Mouse (Mus musculus) inflammation-experienced regulatory T-cells, adult 6 months (primary cell): Measurements from ENCODE around the gene Exosc8. TPM values are rescaled to one million over a fixed set of nuclear protein-coding genes. Genes with fewer than 3 reads are reported as not detected.
"Not testable (repeated sequence)": the region's sequence is repeated elsewhere in the genome, so short reads cannot be mapped to it uniquely, and the experiment has no call there.

Experiments used
- ATAC-seq: one replicate; pipeline ENCODE4 v1.8.0; 2017
- polyA plus RNA-seq, 3 experiments: library from polyadenylated mRNA; unstranded; fragments of 100-300 nt; shearing (Covaris generic); gene quantifications; one replicate each; pipeline ENCODE4 v1.2.1; 2017

Gene Exosc8
- polyA plus RNA-seq = 100 to 1,000 TPM; 228 to 264 (median 247) TPM

DNA sequence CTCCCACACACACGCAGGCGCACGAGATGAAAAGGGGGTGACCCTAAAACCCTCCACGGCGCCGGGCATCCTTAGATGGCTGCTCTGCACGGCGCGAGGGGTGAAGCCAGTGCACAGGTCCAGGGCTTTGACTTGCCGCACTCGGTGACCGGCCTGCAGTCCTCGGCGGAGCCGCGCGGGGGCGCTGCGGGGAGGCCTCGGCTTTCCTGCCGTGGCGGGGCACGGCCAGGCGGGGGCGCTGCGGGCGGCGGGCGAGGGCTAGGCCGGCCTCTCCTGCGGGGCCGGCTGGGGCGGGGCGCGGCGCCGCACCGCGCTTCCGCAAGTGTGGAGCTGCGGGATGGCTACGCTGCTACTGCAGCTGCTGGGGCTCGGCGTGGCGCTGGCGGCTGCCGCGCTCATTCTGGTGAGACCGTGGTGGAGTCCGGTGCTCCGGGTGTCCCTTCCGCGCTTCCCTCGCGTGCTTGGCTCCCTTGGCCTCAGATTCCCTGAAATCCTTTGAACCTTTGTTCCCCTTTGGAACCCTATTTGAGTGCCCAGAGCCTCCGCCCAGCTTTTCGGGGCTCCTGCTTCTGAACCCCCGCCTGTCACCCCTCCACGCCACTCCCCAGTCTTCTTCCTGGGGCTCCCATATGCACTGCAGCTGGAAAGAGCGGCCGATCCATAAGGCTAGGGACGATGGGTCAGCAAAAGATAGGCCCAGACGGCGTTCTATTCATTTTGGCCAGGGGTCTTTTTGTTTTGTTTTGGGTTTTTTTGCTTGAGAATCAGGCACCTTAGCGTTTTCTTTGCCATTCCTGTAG lies at the start of gene Exosc8, which contains the start of gene Alg5:
Exosc8 (minus strand) TSS at position 147 of the 800 bp plus-strand sequence.
Alg5 (plus strand) TSS at position 293 of the 800 bp plus-strand sequence.
- ATAC-seq = peak; percentile 74

DNA sequence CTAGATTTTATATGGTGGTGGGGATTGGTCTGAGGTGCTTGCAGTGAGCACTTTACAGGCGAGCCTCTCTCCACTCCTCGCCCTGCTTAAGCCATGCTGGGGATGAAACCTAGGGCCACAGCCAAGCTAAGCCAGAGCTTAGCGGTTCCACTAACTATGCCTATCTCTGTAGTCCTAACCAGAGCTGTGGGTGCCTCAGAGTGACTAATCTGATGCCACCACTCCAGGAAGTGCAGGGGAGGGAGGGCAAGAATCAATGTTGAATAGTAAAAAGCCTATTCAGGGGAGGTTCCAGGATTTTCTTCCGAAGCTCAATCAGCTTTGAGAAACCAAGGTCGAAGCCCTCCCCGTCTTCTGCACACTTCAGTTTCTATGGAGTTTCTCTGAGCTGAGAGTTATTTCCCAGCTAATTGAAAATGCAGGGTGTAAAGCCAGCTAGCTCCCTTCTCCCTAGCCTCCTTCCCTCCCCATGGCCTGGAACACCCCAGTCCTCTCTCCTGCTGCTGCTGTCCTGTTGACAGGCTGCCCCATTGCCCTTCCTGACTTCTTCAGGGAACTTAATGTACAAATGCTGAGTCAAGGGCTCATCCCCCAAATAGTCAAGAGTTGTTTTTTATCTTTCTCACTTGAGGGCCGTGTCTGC lies 40.9 kb upstream of the Exosc8 start:
- no peak for ATAC-seq

DNA sequence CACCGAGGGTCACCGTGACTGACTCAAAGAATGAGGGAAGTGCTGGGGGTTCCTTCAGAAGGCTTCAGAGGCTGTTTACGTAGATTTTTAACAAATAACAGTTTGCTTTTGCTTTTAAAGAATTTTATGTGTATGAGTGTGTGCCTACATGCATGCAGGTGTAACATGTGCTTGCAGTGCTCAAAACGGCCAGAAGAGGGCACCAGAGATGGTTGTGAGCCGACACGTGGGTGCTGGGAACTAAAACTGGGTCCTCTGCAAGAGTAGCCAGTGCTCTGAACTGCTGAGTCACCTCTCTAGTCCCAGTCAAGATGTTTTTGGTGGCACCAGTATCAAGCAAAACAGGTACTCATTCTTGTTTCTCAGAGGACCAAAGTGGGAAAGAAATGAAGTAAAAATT lies 38.4 kb upstream of the Exosc8 start:
- no peak for ATAC-seq

DNA sequence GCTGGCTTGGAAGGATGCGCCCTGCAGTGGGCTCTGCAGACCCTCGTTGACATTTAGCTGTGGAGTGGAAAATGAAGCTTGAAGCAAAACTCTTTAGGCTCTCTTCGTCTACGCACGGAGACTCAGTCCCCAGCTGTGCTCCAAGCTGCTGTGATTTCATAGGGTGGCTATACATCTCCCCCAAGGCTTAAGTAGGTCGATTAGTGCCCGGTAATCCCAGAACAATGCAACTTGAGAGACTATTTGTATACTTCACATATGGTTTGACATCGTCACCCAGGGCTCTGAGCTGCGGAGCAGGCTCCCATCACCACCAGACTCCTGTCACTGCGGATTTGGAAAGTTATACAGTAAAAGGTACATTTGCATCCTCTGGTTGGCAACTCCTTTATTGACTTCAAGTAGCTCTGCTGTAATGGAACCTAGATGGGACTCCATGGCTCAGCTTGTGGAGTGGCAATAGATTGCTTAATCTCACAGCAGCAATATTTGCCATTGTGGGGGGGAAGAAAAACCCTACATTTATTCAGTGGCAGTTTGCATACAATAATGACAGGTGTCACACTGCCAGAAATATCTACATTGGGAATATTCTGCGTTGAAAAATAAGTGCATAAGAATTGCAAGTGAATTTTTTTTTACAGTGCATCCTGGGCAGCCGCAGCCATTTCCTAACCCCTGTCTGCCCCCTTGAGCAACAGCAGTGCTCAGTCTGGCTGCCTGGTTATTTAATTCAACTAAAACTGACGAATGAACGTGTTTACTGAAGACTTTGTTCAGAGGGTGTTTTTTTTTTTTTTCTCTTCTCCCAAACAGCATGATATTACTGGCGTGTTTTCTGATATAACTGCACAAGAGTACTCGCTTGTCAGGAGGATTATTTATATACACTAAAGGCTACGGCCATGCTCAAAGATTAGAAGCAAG lies 34.4 kb upstream of the Exosc8 start:
- ATAC-seq = no peak

DNA sequence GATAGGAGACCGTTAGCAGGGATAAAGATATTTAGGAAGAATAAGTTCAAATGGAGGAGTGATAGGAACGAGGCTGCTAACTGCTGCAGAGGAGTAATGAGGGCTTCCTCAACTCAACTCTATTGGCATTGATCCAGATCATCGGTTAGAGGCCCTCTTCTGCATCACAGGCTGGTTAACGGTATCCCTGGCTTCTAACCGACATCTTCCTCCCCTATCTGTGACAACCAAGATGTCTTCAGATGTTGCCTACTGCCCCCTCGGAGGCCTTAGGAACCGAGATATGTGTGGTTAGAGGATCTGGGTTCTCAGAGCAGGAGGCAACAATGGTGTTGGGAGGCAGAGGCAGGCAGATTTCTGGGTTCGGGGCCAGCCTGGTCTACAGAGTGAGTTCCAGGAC lies 33.4 kb upstream of the Exosc8 start:
- ATAC-seq = no peak

DNA sequence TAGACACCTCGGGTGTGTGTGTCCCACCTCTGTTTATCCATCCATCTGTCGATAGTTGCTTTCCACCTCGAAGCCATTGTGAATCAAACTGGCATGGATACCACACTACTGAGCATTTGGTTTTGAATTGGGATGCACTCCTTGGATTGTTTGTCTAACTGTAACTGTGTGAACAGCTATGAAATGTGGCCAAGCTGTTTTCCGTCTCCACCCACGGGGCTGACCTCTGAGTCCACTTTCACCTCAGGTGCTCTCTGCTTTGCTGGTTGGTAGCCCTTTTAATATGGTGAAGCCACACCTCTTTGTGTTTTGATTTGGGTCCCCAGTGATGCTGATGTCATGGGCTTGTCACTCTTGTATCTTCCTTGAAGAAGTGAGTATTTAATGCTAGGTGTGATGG lies 31.6 kb upstream of the Exosc8 start:
- no peak for ATAC-seq

DNA sequence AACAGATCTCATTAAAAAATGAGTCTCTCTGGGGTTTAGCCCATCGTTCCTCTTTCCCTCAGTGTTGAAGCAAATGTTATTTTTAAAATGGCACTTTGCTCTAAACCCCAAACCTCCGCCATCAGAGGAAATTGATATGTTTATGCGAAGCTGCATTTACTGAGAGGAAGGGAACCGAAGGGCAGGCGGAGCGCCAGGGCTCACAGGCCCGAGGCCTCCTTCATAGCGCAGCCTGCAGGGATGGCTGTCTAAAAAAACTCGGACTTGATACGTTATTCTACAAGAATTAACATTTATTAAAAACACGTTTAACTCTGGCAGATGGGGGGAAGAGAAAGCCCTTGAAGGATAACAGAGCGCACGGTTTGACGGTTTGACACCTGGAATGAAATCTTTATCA lies 30.8 kb upstream of the Exosc8 start:
- no peak for ATAC-seq

DNA sequence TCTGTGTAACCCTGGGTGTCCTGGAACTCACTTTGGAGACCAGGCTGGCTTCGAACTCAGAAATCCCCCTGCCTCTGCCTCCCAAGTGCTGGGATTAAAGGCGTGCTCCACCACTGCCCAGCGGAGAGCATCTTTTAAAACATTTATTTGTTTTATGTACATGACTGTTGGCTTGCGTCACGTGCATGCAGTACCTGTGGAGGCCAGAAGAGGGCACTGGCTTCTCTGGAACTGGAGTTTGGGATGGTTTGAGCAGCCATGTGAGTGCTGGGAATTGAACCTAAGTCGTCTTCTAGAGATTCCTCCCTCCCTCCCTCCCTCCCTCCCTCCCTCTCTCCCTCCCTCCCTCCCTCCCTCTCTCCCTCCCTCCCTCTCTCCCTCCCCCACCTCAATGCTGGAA lies 30.3 kb upstream of the Exosc8 start:
- not testable (repeated sequence) for ATAC-seq

DNA sequence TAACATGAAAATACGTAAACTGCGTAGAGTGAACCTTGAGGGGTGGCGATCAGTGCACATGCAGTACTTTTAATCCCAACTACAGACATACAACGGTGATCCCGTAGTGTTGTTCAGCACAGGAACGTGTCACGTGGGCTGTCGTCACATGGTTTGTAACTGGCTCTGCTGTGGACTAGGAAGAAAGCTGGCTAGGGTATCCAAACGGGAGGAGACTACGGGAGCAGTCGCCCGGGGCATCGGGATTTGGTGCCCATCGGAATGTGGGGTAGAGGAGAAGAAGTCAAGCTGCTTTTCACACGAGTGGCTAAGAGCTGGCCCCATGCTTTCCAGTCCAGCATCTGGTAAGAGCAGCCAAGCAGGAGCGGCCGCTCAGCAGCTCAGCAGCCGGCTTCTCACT lies 29.2 kb upstream of the Exosc8 start:
- ATAC-seq = no peak

DNA sequence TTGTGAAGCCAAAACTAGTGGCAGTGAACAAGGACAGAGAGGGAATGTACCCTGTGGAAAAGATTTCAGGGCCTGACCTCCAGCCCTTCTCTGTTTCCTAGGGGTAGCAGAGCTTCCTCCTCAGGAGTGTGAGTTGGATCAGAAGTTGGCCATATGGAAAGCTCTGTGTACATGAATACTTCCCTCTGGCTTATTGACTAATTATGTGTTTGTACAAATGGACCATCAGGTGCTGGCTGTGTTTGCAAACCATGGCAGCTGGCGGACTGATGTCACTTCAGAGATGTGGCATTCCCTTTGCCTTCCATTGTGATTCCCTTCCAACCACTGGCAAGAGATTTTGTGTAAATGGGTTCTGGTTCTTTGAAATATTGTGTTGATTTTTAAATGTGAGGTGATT lies 26.1 kb upstream of the Exosc8 start:
- ATAC-seq = no peak

DNA sequence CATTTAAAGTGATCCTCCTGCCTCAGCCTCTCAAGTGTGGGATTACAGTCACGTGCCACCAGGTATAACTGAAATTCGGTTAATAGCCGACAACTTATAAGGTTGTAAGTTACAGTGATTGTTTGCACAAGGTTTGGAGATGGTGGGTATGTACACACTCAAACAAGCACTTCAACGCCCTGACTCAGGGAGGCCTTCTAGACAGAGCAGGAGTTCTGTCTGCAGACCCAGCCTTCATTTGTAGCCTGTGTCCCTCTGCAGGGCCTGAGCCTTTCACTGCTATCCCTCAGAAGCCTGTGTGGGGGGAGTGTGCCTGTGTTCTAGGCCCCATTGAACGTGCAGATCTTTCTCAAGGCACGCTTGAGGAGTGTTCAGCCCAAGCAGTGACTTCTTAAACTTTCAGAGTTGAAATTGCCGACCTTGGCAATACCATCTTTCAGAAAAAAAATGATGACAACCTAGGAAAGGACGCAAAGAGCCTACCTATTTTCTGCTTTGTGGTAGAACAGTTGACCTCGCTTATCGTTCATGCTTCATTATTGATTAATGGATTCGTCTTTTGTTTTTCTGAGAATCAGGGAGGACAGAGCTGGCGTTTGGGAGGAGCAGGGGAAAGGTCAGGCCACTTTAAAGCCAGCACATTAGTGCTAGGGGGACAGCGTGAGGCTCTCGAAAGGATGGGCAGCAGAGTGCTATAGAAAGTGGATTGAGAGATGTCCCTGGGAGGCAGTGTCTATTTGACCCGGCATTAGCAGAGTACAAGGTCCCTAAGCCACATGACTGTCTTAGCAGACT lies 25.3 kb upstream of the Exosc8 start:
- ATAC-seq = no peak

DNA sequence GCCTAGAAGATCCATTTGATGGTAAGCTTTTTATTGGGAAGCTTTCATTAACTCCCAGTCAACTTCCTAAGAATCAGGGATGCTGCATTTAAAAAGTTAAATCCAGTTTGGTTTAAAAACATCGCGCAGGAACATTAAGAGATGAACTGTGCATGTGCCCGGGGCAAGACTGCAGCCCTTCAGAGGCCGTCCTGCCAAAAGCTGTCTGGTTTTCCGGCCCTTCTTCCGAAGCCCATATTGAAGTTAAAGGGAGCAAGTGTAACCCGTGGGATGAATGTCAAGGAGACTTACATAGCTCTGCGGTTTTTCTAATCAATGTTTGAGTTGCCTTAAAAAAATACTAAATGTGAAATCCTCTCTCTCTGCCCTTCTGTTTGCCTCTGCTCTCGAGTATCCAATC lies 24.0 kb upstream of the Exosc8 start:
- no peak for ATAC-seq

DNA sequence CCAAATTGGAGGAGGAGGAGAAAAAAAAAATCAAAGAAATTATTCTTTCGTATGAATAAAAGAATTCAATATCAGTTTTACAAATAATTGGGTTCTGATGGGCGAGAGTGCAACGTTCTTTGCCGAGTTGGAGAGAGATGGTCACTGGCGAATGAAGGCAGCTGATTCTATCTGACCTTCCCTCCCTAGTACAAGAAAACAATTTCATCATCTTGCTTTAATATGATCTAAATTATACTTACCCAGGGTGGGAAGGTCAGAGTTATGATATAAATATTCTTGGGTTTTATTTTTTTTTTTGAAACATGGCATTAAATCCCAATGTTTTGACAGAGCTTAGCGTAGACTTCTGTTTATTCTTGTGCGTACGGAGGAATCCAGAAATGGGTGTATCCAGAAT lies 22.3 kb upstream of the Exosc8 start:
- ATAC-seq = no peak

DNA sequence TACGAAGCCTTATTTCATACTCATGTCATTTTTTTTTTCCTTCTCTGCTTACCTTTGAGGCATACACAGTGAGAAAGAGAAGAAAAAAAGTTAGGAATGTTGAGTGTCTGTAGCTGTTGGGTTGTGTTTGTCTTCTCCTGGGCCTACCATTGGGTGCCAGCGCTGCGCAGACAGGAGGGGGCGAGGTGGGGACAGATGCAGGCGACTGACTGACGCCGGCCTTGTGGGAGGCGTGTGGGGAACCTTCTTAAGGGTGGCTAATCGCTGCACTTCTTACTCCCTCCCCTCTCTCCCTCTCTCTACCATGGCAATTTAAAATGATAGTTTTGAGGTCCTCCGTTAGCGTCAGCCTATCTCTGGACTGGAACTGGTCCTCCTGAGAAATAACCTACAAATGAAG lies 20.9 kb upstream of the Exosc8 start:
- no peak for ATAC-seq

DNA sequence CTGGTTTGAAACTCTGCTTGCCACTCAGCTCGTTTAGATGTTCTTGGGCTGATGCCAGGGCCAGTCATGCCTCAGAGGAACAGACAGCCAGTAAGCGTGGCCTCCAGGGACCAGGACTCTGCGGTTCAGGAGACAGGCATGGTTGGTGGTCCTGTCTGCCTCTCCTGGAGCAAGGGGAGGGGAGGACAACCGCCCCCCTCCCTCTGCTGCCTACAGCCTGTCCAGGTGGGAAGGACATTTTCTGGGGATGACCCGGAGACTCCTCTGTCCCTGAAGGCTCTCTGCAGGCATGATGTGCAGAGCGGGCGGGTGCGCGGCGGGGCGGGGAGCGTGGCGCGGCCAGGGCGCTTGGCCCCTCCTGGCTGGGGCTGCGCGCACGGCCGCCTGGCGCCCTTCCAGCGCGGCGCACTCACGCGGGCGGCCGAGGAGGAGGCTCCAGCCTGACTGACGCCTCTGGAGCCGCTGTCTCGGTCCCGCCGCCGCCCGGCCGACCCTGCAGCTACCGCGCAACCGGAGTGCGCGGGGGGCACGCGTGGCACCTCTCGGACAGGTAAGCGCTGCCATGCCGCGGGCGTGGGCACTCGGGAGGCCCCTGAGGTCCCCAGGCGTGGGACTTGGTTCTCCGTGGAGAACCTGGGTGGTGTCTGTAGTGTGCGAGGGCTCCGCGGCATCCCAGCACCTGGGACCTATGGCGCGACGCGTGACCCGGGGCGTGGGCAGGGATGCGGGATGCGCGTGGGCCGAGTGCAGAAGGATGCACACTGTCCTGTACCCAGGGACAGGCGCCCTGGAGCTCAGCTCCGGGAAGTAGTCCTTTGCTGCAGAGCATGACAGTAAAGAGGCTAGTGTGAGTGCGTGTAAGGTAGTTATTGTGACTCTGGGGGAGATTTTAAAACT lies 20.2 kb upstream of the Exosc8 start, which contains the start of gene Smad9:
Smad9 (plus strand) TSS at position 438 of the 897 bp plus-strand sequence.
- no peak for ATAC-seq

DNA sequence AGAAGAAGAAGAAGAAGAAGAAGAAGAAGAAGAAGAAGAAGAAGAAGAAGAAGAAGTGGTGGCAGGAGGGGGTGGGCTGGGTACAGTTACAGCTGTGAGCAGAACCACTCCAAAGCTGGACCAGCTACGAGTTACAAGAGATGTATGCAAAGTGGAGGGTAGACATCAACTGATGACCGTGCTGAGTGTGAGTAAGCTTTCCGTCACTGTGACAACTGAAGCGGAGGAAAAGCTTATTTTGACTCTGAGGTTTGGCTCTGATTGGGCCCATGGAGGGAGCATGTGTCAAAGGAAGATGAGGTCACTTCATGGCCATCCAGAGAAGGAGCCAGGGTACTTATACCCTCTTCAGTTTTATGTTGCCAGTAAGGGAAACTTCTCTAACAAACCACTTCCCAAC lies 18.2 kb upstream of the Exosc8 start:
- ATAC-seq = no peak

DNA sequence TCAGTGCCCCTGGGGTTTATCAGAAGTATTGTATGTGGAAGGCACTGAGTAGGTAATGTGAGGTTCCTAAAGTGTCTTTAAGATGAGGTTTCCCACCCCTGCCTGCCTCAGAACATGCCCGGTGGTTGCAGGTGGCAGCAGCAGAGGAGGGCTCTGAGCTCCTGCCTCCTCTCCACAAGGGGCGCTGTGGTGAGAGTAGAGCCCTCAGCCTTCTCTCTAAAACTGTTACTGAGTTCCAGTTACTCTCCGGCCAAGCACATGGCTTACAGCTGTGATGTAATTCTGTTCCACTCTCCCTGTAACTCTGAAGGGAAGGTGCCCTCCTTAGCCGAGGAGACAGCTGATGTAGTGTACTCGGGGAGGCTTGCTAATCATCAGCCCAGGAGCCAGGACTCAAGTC lies 10.6 kb upstream of the Exosc8 start:
- peak; percentile 28 for ATAC-seq

DNA sequence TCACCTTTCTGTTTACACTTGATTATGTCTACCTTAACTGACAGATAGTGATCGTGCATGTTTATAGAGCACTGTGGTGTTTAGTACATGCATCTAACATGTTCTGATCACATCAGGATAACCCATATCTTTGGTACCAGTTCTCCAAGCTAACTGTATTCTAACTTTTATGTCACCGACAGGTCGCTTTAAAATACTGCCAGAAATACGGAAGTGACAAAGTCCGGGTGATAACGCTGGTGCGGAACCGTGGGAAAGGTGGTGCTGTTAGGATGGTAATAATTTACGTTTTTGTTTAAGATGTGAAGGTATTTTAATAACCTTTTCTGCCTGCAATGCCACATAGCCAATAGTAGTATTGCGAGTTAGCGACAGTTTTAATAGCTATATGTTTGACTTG lies 6.8 kb upstream of the Exosc8 start:
- no peak for ATAC-seq

DNA sequence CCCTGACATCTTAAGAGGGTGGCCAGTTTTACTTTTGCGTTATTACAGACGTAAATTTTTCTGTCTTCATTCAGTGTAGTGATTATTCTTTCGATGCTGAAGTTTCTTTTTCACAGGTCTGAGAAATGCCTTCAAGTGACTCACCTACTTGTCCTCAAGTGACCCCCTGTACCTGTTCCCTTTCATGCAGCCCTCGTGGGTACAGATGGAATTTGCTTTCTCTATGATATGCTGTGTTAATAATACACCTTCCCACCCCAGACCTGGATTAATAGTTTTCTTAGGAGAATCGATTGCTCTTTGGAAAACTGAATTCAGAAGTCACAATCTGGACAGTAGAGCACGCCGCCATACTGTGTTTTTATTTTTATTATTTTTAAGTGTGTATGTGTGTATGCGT lies 2.1 kb upstream of the Exosc8 start:
- ATAC-seq = no peak

DNA sequence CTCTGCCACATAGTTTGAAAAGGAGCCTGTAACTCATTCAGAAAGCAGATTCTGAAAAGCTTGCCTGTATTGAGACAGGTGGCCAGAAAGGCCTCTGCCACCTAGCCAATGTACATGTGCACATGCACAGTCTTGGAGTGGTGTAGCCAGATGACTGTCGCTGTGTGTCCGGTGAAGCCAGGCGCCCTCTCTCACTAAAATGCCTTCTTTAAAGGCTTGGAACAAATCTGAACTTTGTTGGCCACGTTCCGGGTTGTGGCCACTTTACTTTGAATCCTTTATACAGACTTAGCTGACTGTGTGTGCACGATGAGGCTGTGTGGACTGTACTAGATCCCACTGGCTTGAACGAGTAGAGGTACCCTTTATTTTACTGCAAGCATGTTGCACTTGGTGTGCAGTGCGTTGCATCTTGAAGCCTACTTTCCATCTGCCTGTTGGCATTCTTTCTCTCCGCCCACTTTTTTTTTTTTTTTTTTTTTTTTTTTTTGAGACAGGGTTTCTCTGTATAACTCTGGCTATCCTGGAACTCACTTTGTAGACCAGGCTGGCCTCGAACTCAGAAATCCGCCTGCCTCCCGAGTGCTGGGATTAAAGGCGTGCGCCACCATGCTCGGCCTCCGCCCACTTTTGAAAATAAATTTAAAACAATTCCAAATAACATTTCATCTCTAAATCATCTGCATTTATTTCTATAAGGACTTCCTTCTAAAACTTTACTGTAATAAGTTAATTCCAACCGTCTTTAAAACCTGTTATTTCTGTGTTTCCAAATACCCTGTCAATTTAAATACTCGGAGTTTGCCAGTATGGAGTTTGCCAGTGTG lies 1.1 kb upstream of the Exosc8 start:
- ATAC-seq = no peak
